Mouse (Mus musculus): ENCODE measurements around the gene Jade3. TPM values are rescaled to one million over a fixed set of nuclear protein-coding genes. Genes with fewer than 3 reads are reported as not detected.

Jade3 gene
- polyA plus RNA-seq, 1 experiment from 2014 or later, result 5.1 TPM

DNA sequence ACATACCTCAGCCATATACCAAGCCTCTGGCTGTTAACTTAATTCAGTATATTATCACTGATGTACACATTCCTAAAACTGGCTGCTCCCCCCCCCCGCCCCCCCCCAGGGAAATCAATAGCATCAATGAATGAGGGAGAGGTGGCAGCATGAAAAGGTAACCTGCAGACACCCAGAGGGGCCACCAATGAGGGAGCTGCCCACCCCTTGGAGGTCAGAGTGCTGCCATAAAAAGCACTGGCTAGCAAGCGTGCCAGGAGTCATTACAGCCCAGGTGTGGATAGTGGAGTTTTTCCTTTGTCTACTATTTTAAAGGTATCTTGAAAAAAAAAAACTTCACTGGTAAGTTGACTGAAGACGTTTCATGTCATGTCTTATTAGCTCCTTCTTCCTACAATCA lies 124.0 kb downstream of the Jade3 start, which contains the start of gene Rgn:
Rgn (plus strand) TSS at position 256 of the 400 bp plus-strand sequence.
- peak within 1 kb of the TSS; percentile 39 for H3K4me3 ChIP-seq
- H3K4me1 ChIP-seq (replicated peaks), result no peaks in the 10 kb centered on the region
- ATAC-seq (ENCODE audit: low FRiP score, low read depth), result no peak
- 0 out of 2 replicates have a peak within 1 kb of the TSS, but pooled peaks have one; percentile 25 for H3K9ac ChIP-seq
- H3K36me3 ChIP-seq, result no peaks in the 10 kb centered on the region
- no peaks in the 10 kb centered on the region for H3K9me3 ChIP-seq
- peak within 1 kb of the TSS; percentile 64 for H3K4me2 ChIP-seq
- WGBS, result 75% methylated on average over 3 of the region's 3 CpGs
- no peak within 1 kb of the TSS for H3K27ac ChIP-seq (replicated peaks)
- H3K27me3 ChIP-seq, result no peaks in the 10 kb centered on the region

DNA sequence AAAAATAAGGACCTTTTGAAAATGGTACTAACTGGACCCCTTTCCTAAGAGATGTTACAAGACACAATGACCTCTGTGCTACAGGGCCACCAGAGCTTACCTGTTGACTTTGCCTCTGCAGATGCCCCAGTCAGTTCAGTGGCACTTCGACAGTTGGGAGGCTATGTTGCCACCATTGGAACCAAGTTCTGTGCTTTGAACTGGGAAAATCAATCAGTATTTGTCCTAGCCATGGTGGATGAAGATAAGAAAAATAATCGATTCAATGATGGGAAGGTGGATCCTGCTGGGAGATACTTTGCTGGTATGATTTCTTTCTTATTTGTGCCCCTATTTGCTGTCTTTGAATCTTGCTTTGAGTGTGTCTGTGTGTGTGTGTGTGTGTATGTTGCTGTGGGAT lies 126.7 kb downstream of the Jade3 start:
- H3K4me3 ChIP-seq, result no peak overlapping the region
- no peak overlapping the region for H3K4me2 ChIP-seq
- 80% methylated on average over 2 of the region's 2 CpGs for WGBS
- H3K4me1 ChIP-seq (replicated peaks), result no peaks in the 10 kb centered on the region
- H3K36me3 ChIP-seq, result no peaks in the 10 kb centered on the region
- ATAC-seq (ENCODE audit: low FRiP score, low read depth), result no peak
- H3K9ac ChIP-seq, result no peak overlapping the region
- no peak overlapping the region for H3K27ac ChIP-seq (replicated peaks)
- no peaks in the 10 kb centered on the region for H3K27me3 ChIP-seq
- no peaks in the 10 kb centered on the region for H3K9me3 ChIP-seq

DNA sequence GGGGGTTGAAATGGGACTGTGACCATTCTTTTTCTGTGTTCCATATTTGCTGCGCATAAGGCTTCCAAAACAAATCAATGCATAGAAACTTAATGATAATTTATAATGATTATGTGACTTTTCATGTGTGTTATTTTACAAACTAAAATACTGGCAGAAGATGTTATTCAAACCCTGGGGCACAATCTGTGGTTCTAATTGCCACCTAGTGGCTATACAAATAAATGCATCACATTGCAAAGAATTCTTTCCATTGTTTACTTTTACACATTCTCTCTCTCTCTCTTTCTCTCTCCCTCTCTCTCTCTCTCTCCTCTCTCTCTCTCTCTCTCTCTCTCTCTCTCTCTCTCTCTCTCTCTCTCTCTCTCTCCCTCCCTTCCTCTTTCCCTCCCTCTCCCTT lies 136.4 kb downstream of the Jade3 start:
- Histone ChIP-seq H3K9me3 (no peaks in the 10 kb centered on the region), H3K4me3 (no peak overlapping the region), H3K36me3 (no peaks in the 10 kb centered on the region), H3K27ac (replicated peaks) (no peak overlapping the region), H3K4me2 (no peak overlapping the region), H3K4me1 (replicated peaks) (no peaks in the 10 kb centered on the region), H3K9ac (no peak overlapping the region), H3K27me3 (no peaks in the 10 kb centered on the region)
- ATAC-seq (ENCODE audit: low FRiP score, low read depth), result no peak
- WGBS, result 29% methylated on average over 1 of the region's 1 CpGs

DNA sequence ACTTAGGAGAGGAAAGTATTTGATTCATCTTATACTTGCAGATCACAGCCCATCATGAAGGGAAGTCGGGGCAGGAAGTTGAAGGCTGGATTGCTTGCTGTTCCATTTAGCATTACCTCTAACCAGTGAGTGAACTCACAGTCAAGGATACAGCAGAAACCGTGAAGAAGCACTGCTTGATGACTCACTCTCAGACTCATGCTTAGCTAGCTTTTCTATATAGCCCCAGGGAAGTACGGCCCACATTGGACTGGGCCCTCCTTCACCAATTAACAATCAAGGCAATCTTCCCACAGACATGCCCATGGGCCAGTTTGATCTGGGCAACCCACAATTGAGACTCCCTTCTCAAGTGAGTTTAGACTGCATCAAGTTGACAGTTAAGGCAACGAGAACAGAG lies 138.5 kb downstream of the Jade3 start:
- Histone ChIP-seq H3K9ac (no peak overlapping the region), H3K4me2 (no peak overlapping the region), H3K36me3 (no peaks in the 10 kb centered on the region), H3K27me3 (no peaks in the 10 kb centered on the region), H3K27ac (replicated peaks) (no peak overlapping the region), H3K9me3 (no peaks in the 10 kb centered on the region), H3K4me1 (replicated peaks) (no peaks in the 10 kb centered on the region), H3K4me3 (no peak overlapping the region)
- no peak for ATAC-seq (ENCODE audit: low FRiP score, low read depth)
- WGBS, result 81% methylated on average over 4 of the region's 4 CpGs

Other genes with a start within 250 kb of the Jade3 start
- 13.0 and 14.6 TPM in 2 replicates for gene Slc9a7, start 133.9 kb upstream of the Jade3 start, polyA plus RNA-seq (2015; fragmentation: Nextera tagmentation; extraction: Ambion mirVana)
- 15.5 and 15.9 TPM in 2 replicates for gene Rp2, start 61.2 kb upstream of the Jade3 start, polyA plus RNA-seq (2015; fragmentation: Nextera tagmentation; extraction: Ambion mirVana)
- 0.45 and 0.67 TPM in 2 replicates for gene Rgn, start 124.1 kb downstream of the Jade3 start, polyA plus RNA-seq (2015; fragmentation: Nextera tagmentation; extraction: Ambion mirVana)
- gene Rbm10, start 191.8 kb downstream of the Jade3 start, polyA plus RNA-seq (2015; fragmentation: Nextera tagmentation; extraction: Ambion mirVana), result 57.1 and 57.4 TPM in 2 replicates
- 217 and 228 TPM in 2 replicates for gene Ndufb11, start 191.9 kb downstream of the Jade3 start, polyA plus RNA-seq (2015; fragmentation: Nextera tagmentation; extraction: Ambion mirVana)
- gene Uba1, start 232.6 kb downstream of the Jade3 start, polyA plus RNA-seq (2015; fragmentation: Nextera tagmentation; extraction: Ambion mirVana), result 350 and 364 TPM in 2 replicates

Data from hindbrain, embryonic 15.5 days (tissue).